Mouse (Mus musculus) spleen, postnatal 36 days (tissue): ENCODE data around the gene Olfr56.
"Not testable (repeated sequence)": the region's sequence is repeated elsewhere in the genome, so short reads cannot be mapped to it uniquely, and the experiment has no call there.

Source experiments
- DNase-seq, 2 experiments: peaks; one replicate each; pipeline ENCODE4 v3.0.0; 2022; ENCODE audit warnings: low spot score in 2 of 2, mixed read lengths in 1 of 2

Olfr56 gene

DNA sequence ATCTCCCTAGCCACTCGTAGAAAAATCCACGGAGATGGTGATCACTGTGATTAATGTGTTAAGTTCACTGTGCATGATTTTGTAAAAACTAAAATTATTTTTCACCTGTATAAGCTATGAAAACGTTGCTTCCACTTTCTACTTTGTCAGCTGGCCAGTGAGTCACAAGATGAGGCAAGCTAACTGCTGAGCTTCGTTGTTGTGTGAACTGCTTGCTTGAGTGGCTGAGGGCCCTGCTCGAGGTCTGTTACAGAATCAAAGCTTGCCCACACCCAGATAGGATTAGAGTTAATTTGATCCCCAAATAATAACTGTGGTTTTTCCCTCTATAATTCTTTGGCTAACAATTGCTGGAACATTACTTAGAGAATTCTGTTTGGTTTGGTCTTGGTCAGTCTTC, 73.2 kb downstream of the Olfr56 start:
- DNase-seq, result not testable (repeated sequence)

DNA sequence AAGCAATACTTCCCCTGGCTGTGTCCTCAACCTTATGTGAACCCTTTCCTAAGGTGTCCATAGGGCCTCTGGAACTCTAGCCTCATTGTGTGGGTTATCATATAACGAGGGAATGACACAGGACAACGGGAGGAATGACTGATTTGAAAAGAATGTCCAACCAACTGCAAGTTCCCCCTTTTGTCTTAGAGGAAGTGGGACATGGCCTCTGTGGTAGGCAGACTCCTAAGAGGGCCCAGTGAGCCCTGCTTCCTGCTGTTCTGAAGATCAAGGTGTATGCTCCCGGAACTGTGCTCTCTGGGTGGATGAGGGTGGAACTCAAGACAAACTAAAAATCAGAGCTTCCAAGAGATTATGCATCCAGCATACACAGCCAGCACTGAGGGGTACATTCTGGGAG, 81.4 kb downstream of the Olfr56 start:
- not testable (repeated sequence) for DNase-seq

DNA sequence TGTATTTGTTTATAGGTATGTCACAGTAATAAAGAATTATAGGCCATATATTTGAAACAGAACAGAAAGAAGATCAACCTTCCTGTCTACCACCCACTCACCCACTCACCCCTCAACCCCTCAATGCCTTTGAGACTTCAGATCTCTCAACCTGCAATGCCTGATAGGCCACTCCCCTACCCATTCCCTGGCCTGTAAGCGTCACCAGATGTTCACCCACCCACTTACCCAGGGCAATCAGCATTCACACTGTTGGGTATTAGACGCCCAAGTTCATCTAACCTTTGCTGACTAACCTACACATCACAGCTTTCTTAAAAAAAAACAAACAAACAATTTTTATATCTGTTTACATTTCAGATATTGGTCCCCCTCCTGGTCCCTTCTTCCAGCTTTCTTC, 83.2 kb downstream of the Olfr56 start:
- DNase-seq, result not testable (repeated sequence)

- peak; percentile 24 to 45 for DNase-seq
These were observed 85.2 kb downstream of the Olfr56 start, which contains the start of gene Tgtp2 for GRCm38 (mm10) chr11:49063713-49064469. Gene Tgtp2 (minus strand): TSS chr11:49064206.

DNA sequence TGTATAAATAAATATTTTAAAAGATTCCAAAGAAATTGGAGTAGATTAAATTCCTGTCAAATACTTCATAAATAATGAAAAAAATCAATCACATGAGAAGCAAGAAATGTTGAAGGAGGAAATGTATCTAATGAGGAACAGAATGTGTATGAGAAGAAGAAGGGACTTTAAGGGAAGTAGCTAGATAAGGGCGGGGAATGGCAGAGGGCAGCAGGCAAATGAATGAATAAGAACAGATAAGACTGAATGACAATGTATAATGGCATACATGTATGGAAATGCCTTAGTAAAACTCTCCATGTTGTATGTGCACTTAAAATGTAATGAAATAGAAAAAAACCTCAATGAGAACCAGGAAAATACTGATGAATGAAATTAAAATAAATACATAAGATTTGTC, 89.7 kb downstream of the Olfr56 start:
- no peak for DNase-seq

DNA sequence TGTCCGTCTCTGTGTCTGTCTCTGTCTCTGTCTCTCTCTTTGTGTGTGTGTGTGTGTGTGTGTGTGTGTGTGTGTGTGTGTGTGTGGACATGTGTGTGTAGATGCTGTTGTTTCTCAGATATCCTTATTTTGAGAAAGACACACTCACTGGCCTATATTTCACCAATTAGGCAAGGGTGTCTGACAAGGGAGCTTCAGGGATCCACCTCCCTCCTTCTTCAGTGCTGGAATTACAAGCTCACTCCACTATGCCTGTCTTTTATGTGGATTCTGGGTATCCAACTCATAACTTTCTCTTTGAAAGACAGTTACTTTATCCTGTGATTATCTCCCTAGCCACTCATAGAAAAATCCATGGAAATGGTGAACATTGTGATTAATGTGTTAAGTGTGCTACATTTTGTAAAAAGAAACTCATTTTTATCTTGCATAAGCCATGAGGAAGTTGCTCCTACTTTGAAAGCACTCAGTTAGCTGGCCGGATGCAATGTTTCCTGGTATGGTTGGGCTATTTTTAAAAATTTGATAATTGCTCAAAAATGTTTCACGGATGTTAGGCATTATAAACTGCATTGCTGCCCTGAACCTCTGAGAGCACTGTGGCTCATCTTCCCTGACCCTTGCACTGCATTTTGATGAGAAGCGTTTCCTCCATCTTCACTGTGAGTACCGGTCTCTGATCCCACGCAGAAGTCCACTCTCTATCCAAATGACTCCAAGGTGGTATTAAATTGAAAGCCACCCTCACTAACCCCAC, 97.5 kb downstream of the Olfr56 start, which contains the start of gene Ifi47:
Gene Ifi47 (plus strand): TSS at position 587 of the 757 bp plus-strand sequence.
- peak in 1 of 2 experiments; percentile 45 for DNase-seq

DNA sequence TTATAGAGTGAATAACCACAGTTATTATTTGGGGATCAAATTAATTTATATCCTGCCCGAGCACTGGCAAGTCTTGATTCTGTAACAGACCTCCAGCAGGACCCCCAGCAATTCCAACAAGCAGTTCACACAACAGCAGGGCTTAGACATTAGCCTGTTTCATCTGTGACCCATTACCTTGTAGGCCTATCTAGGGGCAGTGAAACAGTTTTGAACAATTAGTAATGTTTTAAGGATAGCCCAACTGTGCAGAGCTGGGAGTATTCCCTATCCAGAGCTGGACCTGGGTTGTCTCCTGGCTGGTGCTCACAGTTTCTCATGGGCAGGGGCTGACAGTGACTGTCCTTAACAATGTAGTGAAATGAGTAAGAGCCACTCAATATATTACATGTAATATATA, 98.3 kb downstream of the Olfr56 start:
- no peak for DNase-seq

DNA sequence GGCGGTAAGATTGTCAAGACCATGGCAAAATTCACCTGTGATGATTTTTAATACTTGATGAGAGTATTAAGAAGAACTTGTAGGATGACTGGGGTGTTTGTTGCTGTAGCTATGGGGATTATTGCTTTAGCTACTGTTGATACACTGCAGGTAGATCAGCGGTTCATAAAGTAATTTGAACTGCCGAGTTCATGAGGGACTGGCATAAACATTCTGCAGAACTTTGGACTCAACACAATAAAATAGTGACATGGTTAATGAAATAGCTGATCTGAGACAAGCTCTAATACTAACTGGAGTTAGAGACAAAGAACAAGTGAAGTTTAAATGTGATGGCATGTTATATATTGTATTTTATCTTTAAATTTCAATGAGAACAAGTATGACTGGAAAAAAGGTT, 100.0 kb downstream of the Olfr56 start:
- DNase-seq, result no peak

DNA sequence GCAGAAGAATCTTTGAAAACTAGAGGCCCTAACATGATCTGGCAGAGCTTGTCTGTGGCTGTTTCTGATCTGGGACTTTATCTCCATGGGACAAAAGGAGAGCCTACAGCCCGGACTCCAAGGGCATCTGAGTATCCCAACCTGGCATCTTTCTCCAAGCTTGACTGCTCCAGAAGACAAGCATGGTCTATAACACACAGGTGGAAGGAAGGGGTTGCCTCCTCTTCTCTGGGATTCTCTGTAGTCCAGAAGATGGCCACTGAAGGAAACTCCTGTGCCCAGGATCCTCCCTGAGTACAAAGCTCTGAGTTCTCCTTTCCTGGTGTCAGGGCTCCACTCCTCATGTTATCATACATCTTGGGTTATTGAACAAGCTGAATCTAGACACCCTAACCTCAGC, 101.9 kb downstream of the Olfr56 start:
- DNase-seq, result no peak

GRCm38 (mm10) chr11:49081356-49081755, 102.7 kb downstream of the Olfr56 start:
- no peak for DNase-seq

DNA sequence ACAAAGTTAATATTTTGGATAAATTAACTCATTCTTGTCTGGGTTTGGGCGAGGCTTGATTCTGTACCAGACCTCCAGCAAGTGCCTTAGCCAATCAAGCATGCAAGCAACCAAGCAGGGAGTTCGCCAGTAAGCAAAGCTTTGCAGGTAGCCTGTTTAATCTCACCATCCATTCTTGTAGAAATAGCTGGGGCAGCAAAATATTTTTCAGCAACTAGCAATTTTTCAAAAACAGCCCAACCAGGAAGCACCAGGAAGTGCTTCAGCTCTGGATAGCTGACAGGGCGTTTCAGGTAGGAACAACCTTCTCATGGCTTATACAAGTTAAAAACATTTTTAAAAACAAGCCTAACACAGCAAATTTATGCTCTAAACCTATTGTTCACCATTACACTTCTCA, 103.2 kb downstream of the Olfr56 start:
- DNase-seq, result no peak

GRCm38 (mm10) chr11:49083146-49083545, 104.5 kb downstream of the Olfr56 start:
- DNase-seq, result no peak

DNA sequence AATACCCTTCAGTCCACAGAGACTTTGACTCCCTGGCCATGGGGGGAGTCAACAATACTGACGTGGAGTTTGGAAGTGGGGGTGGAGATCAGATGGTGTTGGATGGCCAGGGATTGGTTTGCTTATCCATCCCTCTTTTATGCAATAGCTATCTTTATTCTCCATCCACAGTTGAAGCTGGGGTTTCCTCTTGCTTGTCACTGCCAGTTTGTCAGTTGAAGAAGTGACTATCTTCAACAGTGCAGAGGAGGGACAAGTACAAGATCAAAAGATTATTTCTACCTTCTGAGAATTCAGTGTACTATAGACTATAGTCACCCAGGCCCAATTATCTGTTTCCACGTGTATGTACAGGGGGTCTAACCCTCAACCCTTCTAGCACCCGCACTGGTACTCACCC, 105.1 kb downstream of the Olfr56 start:
- DNase-seq, result no peak

DNA sequence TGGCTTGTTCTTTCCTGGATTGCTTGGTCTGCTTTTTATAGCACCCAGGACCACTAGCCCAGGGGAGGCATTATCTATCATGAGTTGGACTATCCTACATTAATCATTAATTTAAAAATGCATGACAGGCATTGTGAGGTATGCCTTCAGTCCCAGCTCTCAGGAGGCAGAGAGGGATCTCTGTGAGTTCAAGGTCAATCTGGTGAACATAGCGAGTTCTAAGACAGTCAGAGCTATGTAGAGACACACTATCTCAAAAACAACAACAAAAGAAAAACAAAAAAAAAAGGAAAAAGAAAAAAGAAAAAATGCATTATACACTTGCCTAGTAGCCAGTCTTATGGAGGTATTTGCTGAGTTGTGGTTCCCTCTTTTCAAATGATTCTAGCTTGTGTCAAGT, 105.7 kb downstream of the Olfr56 start:
- DNase-seq, result no peak

DNA sequence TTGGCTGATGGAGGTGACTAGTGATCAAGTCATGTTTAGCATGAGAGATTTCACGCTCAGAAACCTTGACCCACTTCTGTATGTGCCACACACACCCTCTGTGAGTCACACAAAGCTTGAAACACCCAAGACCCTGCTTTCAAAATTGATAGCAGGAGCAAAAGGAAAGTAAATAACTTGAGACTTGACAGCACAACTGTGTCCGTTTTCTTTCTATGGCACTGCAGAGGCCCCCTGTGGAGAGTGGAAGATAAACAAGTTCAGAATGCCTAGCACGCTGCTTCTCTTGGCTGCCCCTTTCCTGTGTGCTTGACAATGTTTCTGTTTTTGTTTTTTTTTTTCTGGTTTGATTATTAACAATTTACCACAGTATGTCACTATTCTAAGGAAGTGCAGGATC, 106.2 kb downstream of the Olfr56 start:
- DNase-seq, result peak; percentile 55 to 60

- peak; percentile 30 to 37 for DNase-seq
These were observed 108.2 kb downstream of the Olfr56 start for GRCm38 (mm10) chr11:49086858-49087361.

GRCm38 (mm10) chr11:49087830-49088616, 109.3 kb downstream of the Olfr56 start:
- peak; percentile 79 to 80 for DNase-seq

DNA sequence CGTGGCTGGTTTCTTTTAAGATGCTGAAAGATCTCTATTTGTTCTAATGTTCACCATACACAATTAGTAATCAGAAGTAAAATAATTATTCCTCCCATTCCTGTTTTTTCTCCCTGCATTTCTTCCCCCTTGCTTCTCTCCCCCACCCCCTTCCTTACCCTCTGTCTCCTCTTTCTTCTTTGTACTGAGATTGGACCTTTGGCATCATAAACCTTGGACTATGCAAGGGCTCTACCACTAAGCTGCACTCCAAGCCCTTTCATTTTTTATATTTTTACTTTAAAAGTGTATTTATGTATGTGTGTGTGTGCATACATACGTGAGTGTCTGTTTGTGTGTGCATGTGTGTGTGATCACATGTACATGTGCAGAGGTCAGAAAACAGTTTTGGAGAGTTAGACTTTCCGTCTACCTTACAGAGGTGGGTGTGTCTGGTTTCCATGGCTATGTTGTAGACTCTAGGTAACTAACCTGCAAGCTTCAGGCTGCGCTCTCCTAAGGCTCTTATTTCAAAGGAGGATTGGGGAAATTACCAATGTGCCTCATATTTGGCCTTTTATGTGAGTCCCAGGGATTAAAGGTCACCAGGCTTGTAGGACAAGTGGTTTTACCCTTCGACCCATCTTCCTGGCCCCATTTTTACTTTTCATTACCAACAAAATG, 110.4 kb downstream of the Olfr56 start:
- DNase-seq, result no peak

DNA sequence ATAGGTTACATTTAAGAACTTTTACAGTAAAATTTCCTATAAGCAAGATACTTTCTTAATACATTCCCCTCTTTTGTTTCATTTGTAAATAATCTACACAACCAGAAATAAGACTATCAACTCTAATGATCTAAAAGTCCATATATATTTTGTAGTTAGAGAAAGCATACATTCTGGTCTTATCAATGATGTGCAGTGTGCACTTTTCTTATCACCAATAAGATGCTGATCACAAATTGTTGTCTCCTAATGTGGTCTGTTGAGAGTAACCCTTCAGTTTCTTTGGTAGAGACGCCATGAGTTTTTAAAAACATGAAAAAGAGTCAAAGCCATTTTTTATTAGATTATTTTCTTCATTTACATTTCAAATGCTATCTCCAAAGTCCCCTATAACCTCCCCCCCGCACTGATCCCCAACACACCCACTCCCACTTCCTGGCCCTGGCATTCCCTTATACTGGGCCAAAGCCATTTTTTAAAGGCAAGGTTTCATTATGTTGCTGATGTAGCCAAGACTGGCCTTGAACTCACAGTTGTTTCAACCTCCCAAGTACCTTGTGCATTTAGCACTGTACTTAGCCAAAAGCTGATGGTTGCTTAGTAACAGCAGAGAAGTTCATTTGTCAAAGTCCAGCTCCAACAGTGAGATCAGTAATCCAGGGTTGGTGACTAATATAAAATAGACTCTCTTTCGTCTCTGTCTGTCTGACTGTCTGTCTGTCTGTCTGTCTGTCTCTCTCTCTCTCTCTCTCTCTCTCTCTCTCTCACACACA, 111.2 kb downstream of the Olfr56 start:
- no peak for DNase-seq

DNA sequence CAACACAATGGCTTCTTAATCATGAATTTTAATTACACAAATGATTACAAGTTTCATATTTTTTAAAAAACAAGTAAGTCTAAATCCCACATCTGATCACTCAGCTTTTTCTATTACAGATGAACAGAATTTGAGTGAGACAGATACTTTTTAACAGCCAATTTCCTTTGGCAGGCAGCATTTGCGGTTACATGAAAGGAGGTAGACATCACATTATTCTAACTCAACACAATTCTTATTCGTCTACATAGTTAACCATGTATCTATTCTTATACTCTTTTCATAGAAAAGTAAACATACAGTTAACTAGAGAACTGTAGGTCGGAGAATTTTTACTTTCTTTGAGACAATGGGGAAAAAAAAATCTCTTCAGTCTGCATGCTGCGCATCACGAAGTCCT, 111.9 kb downstream of the Olfr56 start:
- no peak for DNase-seq

- no peak for DNase-seq
These were observed 112.5 kb downstream of the Olfr56 start for GRCm38 (mm10) chr11:49091171-49091570.
